8 mouse cellular contexts compared by ENCODE assay signal in the genomic region with DNA sequence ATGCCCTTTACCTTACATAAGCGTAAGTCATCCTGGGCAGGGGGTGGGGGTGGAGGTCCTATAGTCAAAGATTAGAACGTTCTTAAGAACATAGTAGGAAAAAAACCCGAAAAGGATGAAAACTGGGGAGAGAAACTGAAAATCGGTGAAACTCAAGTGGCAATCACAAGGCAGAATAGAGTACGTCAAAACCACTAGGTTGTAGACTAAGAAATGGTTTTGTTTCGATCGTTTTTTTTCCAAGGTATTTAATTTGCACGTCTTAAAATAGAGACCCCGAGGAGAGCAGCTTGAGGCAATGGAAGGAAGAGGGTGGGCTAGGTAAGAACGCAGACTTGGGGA. TPM values are rescaled to one million over a fixed set of nuclear protein-coding genes. Genes with fewer than 3 reads are reported as not detected.
DNase-seq lines count a peak whose midpoint lies in the region; ATAC-seq lines count a peak whose summit lies in the region.

No protein-coding gene starts in this region.

- peak overlapping the region; percentile 77 for H3K4me3 ChIP-seq in kidney, embryonic 15.5 days (replicated peaks)
- peak overlapping the region; percentile 91 for H3K4me3 ChIP-seq in hindbrain, embryonic 13.5 days
- peak overlapping the region; percentile 96 for H3K4me3 ChIP-seq in midbrain, embryonic 14.5 days (replicated peaks; ENCODE audit: low read depth, low read length)

- H3K9ac ChIP-seq in kidney, embryonic 15.5 days: peak overlapping the region; percentile 90; the same call in 1 of the 2 replicates
- peak overlapping the region; percentile 92 for H3K9ac ChIP-seq in hindbrain, embryonic 13.5 days
- peak overlapping the region; percentile 81 for H3K9ac ChIP-seq in midbrain, embryonic 14.5 days (replicated peaks; ENCODE audit: low read length)

- WGBS in kidney, embryonic 15.5 days: 12% methylated on average over 10 of the region's 10 CpGs
- WGBS in hindbrain, embryonic 13.5 days: 12% methylated on average over 10 of the region's 10 CpGs
- WGBS in midbrain, embryonic 14.5 days: 12% methylated on average over 10 of the region's 10 CpGs

- no peaks in the 10 kb centered on the region for H3K9me3 ChIP-seq in kidney, embryonic 15.5 days (replicated peaks)
- H3K9me3 ChIP-seq in hindbrain, embryonic 13.5 days: no peaks in the 10 kb centered on the region
- no peaks in the 10 kb centered on the region for H3K9me3 ChIP-seq in midbrain, embryonic 14.5 days (ENCODE audit: control insufficient read depth, low read length)

- ATAC-seq in kidney, embryonic 15.5 days (replicated peaks; ENCODE audit: low FRiP score): no peak
- no peak for ATAC-seq in hindbrain, embryonic 13.5 days (ENCODE audit: low FRiP score)
- ATAC-seq in midbrain, embryonic 14.5 days (ENCODE audit: low FRiP score, low TSS enrichment): no peak

- peaks cover 6% of the 10 kb centered on the region for H3K4me1 ChIP-seq in kidney, embryonic 15.5 days
- peaks cover 7% of the 10 kb centered on the region for H3K4me1 ChIP-seq in hindbrain, embryonic 13.5 days (replicated peaks)
- H3K4me1 ChIP-seq in midbrain, embryonic 14.5 days (ENCODE audit: control insufficient read depth, insufficient read depth, low read length): no peaks in the 10 kb centered on the region; the same call in 1 of the 2 replicates

- no peak for DNase-seq in kidney, postnatal 14 days
- peak; percentile 55 for DNase-seq in adipocyte (ENCODE audit: low spot score)
- DNase-seq in midbrain, embryonic 14.5 days: no peak
- DNase-seq in cerebellum, adult 11-12 months: no peak
- DNase-seq in right cerebral cortex, postnatal 36 days (ENCODE audit: low spot score in 2 of 2): no peak
- no peak for DNase-seq in cerebellum, adult 18-20 months

- peak overlapping the region; percentile 75 for H3K4me2 ChIP-seq in kidney, embryonic 15.5 days
- peak overlapping the region; percentile 65 for H3K4me2 ChIP-seq in hindbrain, embryonic 13.5 days
- peak overlapping the region; percentile 61 for H3K4me2 ChIP-seq in midbrain, embryonic 14.5 days (ENCODE audit: low read length)

- peaks cover 4% of the 10 kb centered on the region for H3K27me3 ChIP-seq in kidney, embryonic 15.5 days
- H3K27me3 ChIP-seq in hindbrain, embryonic 13.5 days: 0 out of 2 replicates have a peak, but pooled peaks cover 5% of the 10 kb centered on the region
- 0 out of 2 replicates have a peak, but pooled peaks cover 2% of the 10 kb centered on the region for H3K27me3 ChIP-seq in midbrain, embryonic 14.5 days (ENCODE audit: control insufficient read depth, insufficient read depth, low read length)

- no peak overlapping the region for H3K27ac ChIP-seq in kidney, embryonic 15.5 days
- H3K27ac ChIP-seq in hindbrain, embryonic 13.5 days: peak overlapping the region; percentile 90; the same call in 1 of the 2 replicates
- H3K27ac ChIP-seq in midbrain, embryonic 14.5 days (replicated peaks; ENCODE audit: low read depth, low read length): no peak overlapping the region

- H3K36me3 ChIP-seq in kidney, embryonic 15.5 days: no peaks in the 10 kb centered on the region
- no peaks in the 10 kb centered on the region for H3K36me3 ChIP-seq in hindbrain, embryonic 13.5 days
- H3K36me3 ChIP-seq in midbrain, embryonic 14.5 days (ENCODE audit: control insufficient read depth, insufficient read depth, low read length): no peaks in the 10 kb centered on the region

RNA-seq across cellular contexts. Expression of gene Sik2, which starts 1.2 kb away (rescaled TPM):
- 18.2 and 21.0 TPM in 2 replicates for polyA plus RNA-seq in kidney, embryonic 15.5 days (2015; fragmentation: Nextera tagmentation; extraction: Ambion mirVana)
- polyA plus RNA-seq in hindbrain, embryonic 13.5 days (2015; fragmentation: Nextera tagmentation; extraction: Ambion mirVana): 14.3 and 14.9 TPM in 2 replicates
- 13.8 and 17.0 TPM in 2 replicates for polyA plus RNA-seq in midbrain, embryonic 14.5 days (2014; fragmentation: Nextera tagmentation; extraction: Ambion mirVana)

RNA-seq across cellular contexts. Expression of gene Btg4, which starts 53.0 kb away (rescaled TPM):
- polyA plus RNA-seq in kidney, embryonic 15.5 days (2015; fragmentation: Nextera tagmentation; extraction: Ambion mirVana): not detected in 2 replicates
- polyA plus RNA-seq in hindbrain, embryonic 13.5 days (2015; fragmentation: Nextera tagmentation; extraction: Ambion mirVana): not detected in 2 replicates
- not detected in 2 replicates for polyA plus RNA-seq in midbrain, embryonic 14.5 days (2014; fragmentation: Nextera tagmentation; extraction: Ambion mirVana)
